Mouse (Mus musculus) adrenal gland (tissue): ENCODE data around the gene Nudt12.

Source experiments
- intact Hi-C: fragments of 180-260 bp; cut with DNase I; formaldehyde crosslinking; loops from one replicate; pipeline ENCODE4 v1.15.1; 2025
- long read RNA-seq, 2 experiments: library from polyadenylated mRNA; unstranded; transcript quantifications; one replicate each; pipeline ENCODE4 v2.0.0; 2020; ENCODE audit warnings: borderline replicate concordance in 1 of 2; ENCODE audit not compliant: insufficient replicate concordance in 1 of 2

Nudt12 gene
- long read RNA-seq, experiment 1, full-length matches to known transcripts, result 4 of 9 reads
- long read RNA-seq, experiment 1, partial matches to known transcripts, result 2 of 9 reads
- long read RNA-seq, experiment 1, other reads (novel, unspliced or antisense), result 3 of 9 reads
- long read RNA-seq, experiment 2, full-length matches to known transcripts, result 2 of 5 reads
- long read RNA-seq, experiment 2, partial matches to known transcripts, result 3 of 5 reads
- long read RNA-seq, experiment 2, other reads (novel, unspliced or antisense), result 0 of 5 reads

GRCm38 (mm10) chr17:59013091-59013459 is at the start of gene Nudt12:
TSS of gene Nudt12 (minus strand) at chr17:59013372.
- intact Hi-C loops, result loop anchor here (5.0 kb wide), 1 partner anchor 426 kb away; no protein-coding TSS in a partner anchor

GRCm38 (mm10) chr17:59053306-59053705 is 40.1 kb upstream of the Nudt12 start:
- intact Hi-C loops, result no loop called here

- intact Hi-C loops, result no loop called here
Measured at GRCm38 (mm10) chr17:59039754-59040153, 26.6 kb upstream of the Nudt12 start.

- intact Hi-C loops, result no loop called here
Measured at GRCm38 (mm10) chr17:59033445-59033844, 20.3 kb upstream of the Nudt12 start.

- intact Hi-C loops, result no loop called here
Measured at GRCm38 (mm10) chr17:59026336-59026735, 13.2 kb upstream of the Nudt12 start.

GRCm38 (mm10) chr17:59024502-59024901 is 11.3 kb upstream of the Nudt12 start:
- intact Hi-C loops, result no loop called here

- intact Hi-C loops, result no loop called here
Measured at GRCm38 (mm10) chr17:59023971-59024370, 10.8 kb upstream of the Nudt12 start.

- intact Hi-C loops, result no loop called here
Measured at GRCm38 (mm10) chr17:59018666-59019065, 5.5 kb upstream of the Nudt12 start.

GRCm38 (mm10) chr17:59012421-59013090 is 616 bp downstream of the Nudt12 start:
- intact Hi-C loops, result loop anchor here (5.0 kb wide), 1 partner anchor 425 kb away; no protein-coding TSS in a partner anchor

GRCm38 (mm10) chr17:59011546-59012307 is 1.4 kb downstream of the Nudt12 start:
- intact Hi-C loops, result loop anchor here (5.0 kb wide), 1 partner anchor 424 kb away; no protein-coding TSS in a partner anchor

GRCm38 (mm10) chr17:58991275-58991674 is 21.9 kb downstream of the Nudt12 start, which contains the start of gene Pdzph1:
TSS of gene Pdzph1 (minus strand) at chr17:58991375.
- intact Hi-C loops, result no loop called here

GRCm38 (mm10) chr17:58973237-58973636 is 39.9 kb downstream of the Nudt12 start:
- intact Hi-C loops, result no loop called here

GRCm38 (mm10) chr17:58959905-58960304 is 53.3 kb downstream of the Nudt12 start:
- intact Hi-C loops, result loop anchor here (2.0 kb wide), 1 partner anchor 139 kb away; no protein-coding TSS in a partner anchor

GRCm38 (mm10) chr17:58957055-58957454 is 56.1 kb downstream of the Nudt12 start:
- intact Hi-C loops, result no loop called here
